Mouse (Mus musculus) MEL (cell line): ENCODE results near the gene Nfix.

ENCODE experiments used
- ELF1 ChIP-seq: IDR thresholded peaks from 2 replicates; pipeline ENCODE4 v1.6.1; 2014; ENCODE audit warnings: low read depth, mild to moderate bottlenecking, inconsistent platforms, low read length, improper control_type of control experiment, moderate library complexity
- SMC3 ChIP-seq: IDR thresholded peaks from 2 replicates; pipeline ENCODE4 v1.6.1; 2011; ENCODE audit warnings: low read depth, low read length, improper control_type of control experiment

- TF ChIP-seq ELF1 (no peak), SMC3 (no peak)
Observed at GRCm38 (mm10) chr8:84745032-84745925, 54.9 kb downstream of the Nfix start.
